Comparison of ENCODE assay signal across 8 mouse cellular contexts in genomic region chr6:52172501-52172900, GRCm38 (mm10). TPM values are rescaled to one million over a fixed set of nuclear protein-coding genes. Genes with fewer than 3 reads are reported as not detected.
DNase-seq lines count a peak whose midpoint lies in the region; ATAC-seq lines count a peak whose summit lies in the region.

No protein-coding gene starts in this region.

- no peaks in the 10 kb centered on the region for H3K36me3 ChIP-seq in heart, embryonic 13.5 days

- DNase-seq in adrenal gland, adult (ENCODE audit: inconsistent age in 2 of 2, low spot score in 1 of 2): peak; percentile 90 to 96
- DNase-seq in embryo, embryonic 11.5 days (ENCODE audit: low read depth, low spot score): peak; percentile 89
- DNase-seq in kidney, postnatal 10 days: peak; percentile 97
- DNase-seq in lung, postnatal 36 days: peak; percentile 94
- DNase-seq in urinary bladder, postnatal 36 days (ENCODE audit: low spot score in 2 of 2): peak; percentile 54 to 86
- DNase-seq in frontal cortex, postnatal 25 days (ENCODE audit: low spot score in 2 of 2): no peak
- DNase-seq in right cerebral cortex, postnatal 25 days: no peak

- peaks cover 98% of the 10 kb centered on the region for H3K27me3 ChIP-seq in heart, embryonic 13.5 days (replicated peaks)

- no peak for ATAC-seq in heart, embryonic 13.5 days (ENCODE audit: extremely low read depth, insufficient number of reproducible peaks, low FRiP score, low TSS enrichment)

- H3K9ac ChIP-seq in heart, embryonic 13.5 days: peak overlapping the region; percentile 47; the same call in 1 of the 2 replicates

- no peaks in the 10 kb centered on the region for H3K9me3 ChIP-seq in heart, embryonic 13.5 days

- H3K4me3 ChIP-seq in heart, embryonic 13.5 days: peak overlapping the region; percentile 40

- peak overlapping the region; percentile 78 for H3K27ac ChIP-seq in heart, embryonic 13.5 days (replicated peaks)

- peak overlapping the region; percentile 62 for H3K4me2 ChIP-seq in heart, embryonic 13.5 days

- peaks cover 21% of the 10 kb centered on the region for H3K4me1 ChIP-seq in heart, embryonic 13.5 days

- 2% methylated on average over 35 of the region's 35 CpGs for WGBS in heart, embryonic 13.5 days

RNA-seq across cellular contexts. Expression of gene 5730596B20Rik, which starts 4.8 kb away (rescaled TPM):
- 0.15 and 0.33 TPM in 2 replicates for polyA plus RNA-seq in heart, embryonic 13.5 days (2015; fragmentation: Nextera tagmentation; extraction: Ambion mirVana)

RNA-seq across cellular contexts. Expression of gene Hoxa2, which starts 7.9 kb away (rescaled TPM):
- polyA plus RNA-seq in heart, embryonic 13.5 days (2015; fragmentation: Nextera tagmentation; extraction: Ambion mirVana): 1.5 and 2.5 TPM in 2 replicates

RNA-seq across cellular contexts. Expression of gene Hoxa1, which starts 14.4 kb away (rescaled TPM):
- 0.97 and 1.6 TPM in 2 replicates for polyA plus RNA-seq in heart, embryonic 13.5 days (2015; fragmentation: Nextera tagmentation; extraction: Ambion mirVana)

RNA-seq across cellular contexts. Expression of gene Hoxa4, which starts 19.1 kb away (rescaled TPM):
- 0.71 and 0.74 TPM in 2 replicates for polyA plus RNA-seq in heart, embryonic 13.5 days (2015; fragmentation: Nextera tagmentation; extraction: Ambion mirVana)

RNA-seq across cellular contexts. Expression of gene Hoxa5, which starts 31.9 kb away (rescaled TPM):
- polyA plus RNA-seq in heart, embryonic 13.5 days (2015; fragmentation: Nextera tagmentation; extraction: Ambion mirVana): 3.6 and 5.9 TPM in 2 replicates

Comparison
In these comparisons a context has a peak if more than half of its experiments do, and no peak if none do; other contexts are left out.
1. DNase-seq: peak in adrenal gland, adult (2 of 2), embryo, embryonic 11.5 days (single experiment), kidney, postnatal 10 days (single experiment), lung, postnatal 36 days (single experiment) and urinary bladder, postnatal 36 days (2 of 2); none in frontal cortex, postnatal 25 days (0 of 2) and right cerebral cortex, postnatal 25 days (single experiment).